Mouse (Mus musculus) stomach, postnatal 0 days (tissue): ENCODE data around the gene 4931414P19Rik.

Source experiments
- CTCF ChIP-seq: IDR thresholded peaks from 2 replicates; pipeline ENCODE4 v1.5.1; 2016; ENCODE audit warnings: antibody characterized with exemption, low read depth, mild to moderate bottlenecking, moderate library complexity
- EP300 ChIP-seq: optimal IDR thresholded peaks from 2 replicates; pipeline ENCODE3; 2016; ENCODE audit warnings: antibody characterized with exemption

DNA sequence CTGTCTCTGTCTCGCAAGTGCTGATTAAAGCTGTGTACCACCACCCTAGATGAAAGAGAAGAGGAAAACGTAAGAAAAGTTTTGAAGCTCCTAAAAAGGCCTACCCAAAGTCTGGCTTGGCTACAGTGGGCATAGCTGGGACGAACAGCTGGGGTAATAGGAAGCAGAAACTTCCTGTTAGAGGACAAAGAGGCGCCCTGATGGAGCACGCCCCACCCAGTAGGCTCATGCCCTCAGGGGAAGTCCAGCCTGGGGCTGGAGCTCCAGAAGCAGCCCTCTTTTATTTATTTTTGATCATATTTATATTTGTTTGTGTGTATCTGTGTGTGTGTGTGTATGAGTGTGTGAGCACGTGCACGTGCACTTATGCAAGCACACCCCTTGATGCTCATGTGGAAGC is 26.2 kb downstream of the 4931414P19Rik start:
- TF ChIP-seq EP300 (no peak), CTCF (no peak)
